Mouse (Mus musculus) kidney, embryonic 15.5 days (tissue): ENCODE measurements around the gene Il4ra. TPM values are rescaled to one million over a fixed set of nuclear protein-coding genes. Genes with fewer than 3 reads are reported as not detected.

Experiments
- ATAC-seq: fragments of 200-750 bp; cut with Nextera tagmentation; replicated peaks from 2 replicates; pipeline ENCODE4 v1.8.0; 2017; ENCODE audit warnings: moderate TSS enrichment; ENCODE audit not compliant: low FRiP score
- H3K27ac ChIP-seq: fragments of 300-500 bp; sonication (generic); 2 replicates; pipeline ENCODE4 v1.5.1; 2015; ENCODE audit warnings: mild to moderate bottlenecking, inconsistent platforms
- H3K27me3 ChIP-seq: fragments of 300-500 bp; sonication (generic); 2 replicates; pipeline ENCODE4 v1.6.1; 2015; ENCODE audit warnings: inconsistent platforms
- H3K36me3 ChIP-seq: fragments of 300-500 bp; sonication (generic); 2 replicates; pipeline ENCODE4 v1.6.1; 2015; ENCODE audit warnings: inconsistent platforms
- H3K4me1 ChIP-seq: fragments of 300-500 bp; sonication (generic); 2 replicates; pipeline ENCODE4 v1.6.1; 2015; ENCODE audit warnings: inconsistent platforms
- H3K4me2 ChIP-seq: fragments of 300-500 bp; sonication (generic); 2 replicates; pipeline ENCODE4 v1.6.1; 2015; ENCODE audit warnings: moderate library complexity, mild to moderate bottlenecking, inconsistent platforms
- H3K4me3 ChIP-seq: fragments of 300-500 bp; sonication (generic); replicated peaks from 2 replicates; pipeline ENCODE4 v1.5.1; 2015; ENCODE audit warnings: mild to moderate bottlenecking, inconsistent platforms
- H3K9ac ChIP-seq: fragments of 300-500 bp; sonication (generic); 2 replicates; pipeline ENCODE4 v1.6.1; 2015; ENCODE audit warnings: mild to moderate bottlenecking, inconsistent platforms
- H3K9me3 ChIP-seq: fragments of 300-500 bp; sonication (generic); replicated peaks from 2 replicates; pipeline ENCODE4 v1.6.1; 2016; ENCODE audit warnings: inconsistent platforms
- WGBS: fragments of 180-500 bp; shearing (Covaris S2); methylation state at CpG from one replicate; pipeline ENCODE4 v1.1.7; 2015; ENCODE audit warnings: mixed read lengths; 5-methylcytosine and 5-hydroxymethylcytosine counted together
- polyA plus RNA-seq: library from polyadenylated mRNA; unstranded; fragments of >200 nt; fragmentation: Nextera tagmentation; extraction: Ambion mirVana; gene quantifications from 2 replicates; pipeline ENCODE4 v1.2.1, GENCODE M21; 2015

Il4ra gene
- polyA plus RNA-seq, 1 experiment from 2014 or later, result 10.4 TPM

GRCm38 (mm10) chr7:125523051-125523450 is 28.9 kb upstream of the Il4ra start:
- Histone ChIP-seq H3K4me3 (no peak overlapping the region), H3K9ac (no peak overlapping the region), H3K27ac (no peak overlapping the region), H3K36me3 (no peaks in the 10 kb centered on the region), H3K27me3 (no peaks in the 10 kb centered on the region), H3K9me3 (no peaks in the 10 kb centered on the region), H3K4me1 (no peaks in the 10 kb centered on the region), H3K4me2 (no peak overlapping the region)
- ATAC-seq, result no peak
- 66% methylated on average over 3 of the region's 3 CpGs for WGBS

GRCm38 (mm10) chr7:125527186-125527585 is 24.7 kb upstream of the Il4ra start:
- no peaks in the 10 kb centered on the region for H3K36me3 ChIP-seq
- ATAC-seq, result no peak
- H3K27ac ChIP-seq, result no peak overlapping the region
- H3K4me1 ChIP-seq, result no peaks in the 10 kb centered on the region
- H3K9ac ChIP-seq, result no peak overlapping the region
- H3K4me2 ChIP-seq, result no peak overlapping the region
- H3K4me3 ChIP-seq, result no peak overlapping the region
- H3K27me3 ChIP-seq, result no peaks in the 10 kb centered on the region
- H3K9me3 ChIP-seq, result no peaks in the 10 kb centered on the region
- WGBS, result 87% methylated on average over 6 of the region's 6 CpGs

GRCm38 (mm10) chr7:125527901-125528580 is 23.9 kb upstream of the Il4ra start:
- Histone ChIP-seq H3K9ac (no peak overlapping the region), H3K9me3 (no peaks in the 10 kb centered on the region), H3K4me2 (no peak overlapping the region), H3K27ac (no peak overlapping the region), H3K4me3 (no peak overlapping the region), H3K36me3 (no peaks in the 10 kb centered on the region), H3K27me3 (no peaks in the 10 kb centered on the region), H3K4me1 (no peaks in the 10 kb centered on the region)
- no peak for ATAC-seq
- WGBS, result 85% methylated on average over 9 of the region's 9 CpGs

- Histone ChIP-seq H3K4me1 (no peaks in the 10 kb centered on the region), H3K4me2 (no peak overlapping the region), H3K27me3 (no peaks in the 10 kb centered on the region), H3K9ac (no peak overlapping the region), H3K36me3 (no peaks in the 10 kb centered on the region), H3K9me3 (0 out of 2 replicates have a peak, but pooled peaks cover 3% of the 10 kb centered on the region), H3K4me3 (no peak overlapping the region), H3K27ac (no peak overlapping the region)
- ATAC-seq, result no peak
- 83% methylated on average over 3 of the region's 3 CpGs for WGBS
Observed at GRCm38 (mm10) chr7:125539351-125539750, 12.6 kb upstream of the Il4ra start.

GRCm38 (mm10) chr7:125541026-125541425 is 10.9 kb upstream of the Il4ra start:
- Histone ChIP-seq H3K9ac (no peak overlapping the region), H3K27ac (no peak overlapping the region), H3K36me3 (no peaks in the 10 kb centered on the region), H3K4me2 (no peak overlapping the region), H3K4me1 (no peaks in the 10 kb centered on the region), H3K9me3 (no peaks in the 10 kb centered on the region), H3K27me3 (no peaks in the 10 kb centered on the region), H3K4me3 (no peak overlapping the region)
- no peak for ATAC-seq
- 77% methylated on average over 1 of the region's 1 CpGs for whole genome bisulfite sequencing

GRCm38 (mm10) chr7:125541821-125542220 is 10.1 kb upstream of the Il4ra start:
- 75% methylated on average over 2 of the region's 2 CpGs for WGBS
- H3K27me3 ChIP-seq, result no peaks in the 10 kb centered on the region
- H3K4me1 ChIP-seq, result no peaks in the 10 kb centered on the region
- H3K9me3 ChIP-seq, result no peaks in the 10 kb centered on the region
- ATAC-seq, result no peak
- no peak overlapping the region for H3K4me2 ChIP-seq
- H3K4me3 ChIP-seq, result no peak overlapping the region
- H3K36me3 ChIP-seq, result no peaks in the 10 kb centered on the region
- H3K9ac ChIP-seq, result no peak overlapping the region
- no peak overlapping the region for H3K27ac ChIP-seq

- Histone ChIP-seq H3K4me3 (no peak overlapping the region), H3K27me3 (no peaks in the 10 kb centered on the region), H3K9ac (no peak overlapping the region), H3K9me3 (no peaks in the 10 kb centered on the region), H3K27ac (no peak overlapping the region), H3K4me2 (no peak overlapping the region), H3K36me3 (no peaks in the 10 kb centered on the region), H3K4me1 (no peaks in the 10 kb centered on the region)
- WGBS, result 83% methylated on average over 11 of the region's 11 CpGs
- no peak for ATAC-seq
Observed at GRCm38 (mm10) chr7:125542335-125543050, 9.4 kb upstream of the Il4ra start.

GRCm38 (mm10) chr7:125543497-125543896 is 8.4 kb upstream of the Il4ra start:
- H3K4me2 ChIP-seq, result no peak overlapping the region
- H3K9ac ChIP-seq, result no peak overlapping the region
- H3K36me3 ChIP-seq, result no peaks in the 10 kb centered on the region
- no peaks in the 10 kb centered on the region for H3K9me3 ChIP-seq
- H3K4me1 ChIP-seq, result no peaks in the 10 kb centered on the region
- H3K4me3 ChIP-seq, result no peak overlapping the region
- no peak overlapping the region for H3K27ac ChIP-seq
- 55% methylated on average over 3 of the region's 3 CpGs for WGBS
- H3K27me3 ChIP-seq, result no peaks in the 10 kb centered on the region
- no peak for ATAC-seq

- no peaks in the 10 kb centered on the region for H3K4me1 ChIP-seq
- no peak overlapping the region for H3K4me3 ChIP-seq
- H3K36me3 ChIP-seq, result no peaks in the 10 kb centered on the region
- no peak for ATAC-seq
- H3K27me3 ChIP-seq, result no peaks in the 10 kb centered on the region; the same call in 1 of the 2 replicates
- WGBS, result 87% methylated on average over 7 of the region's 7 CpGs
- H3K9me3 ChIP-seq, result no peaks in the 10 kb centered on the region
- no peak overlapping the region for H3K27ac ChIP-seq
- H3K9ac ChIP-seq, result no peak overlapping the region
- no peak overlapping the region for H3K4me2 ChIP-seq
Observed at GRCm38 (mm10) chr7:125545331-125545730, 6.6 kb upstream of the Il4ra start.

- no peak overlapping the region for H3K4me2 ChIP-seq
- no peak overlapping the region for H3K9ac ChIP-seq
- H3K36me3 ChIP-seq, result no peaks in the 10 kb centered on the region
- WGBS, result 87% methylated on average over 6 of the region's 6 CpGs
- no peak overlapping the region for H3K27ac ChIP-seq
- H3K27me3 ChIP-seq, result peaks cover 8% of the 10 kb centered on the region; the same call in 1 of the 2 replicates
- ATAC-seq, result no peak
- H3K9me3 ChIP-seq, result no peaks in the 10 kb centered on the region
- no peak overlapping the region for H3K4me3 ChIP-seq
- peaks cover 8% of the 10 kb centered on the region for H3K4me1 ChIP-seq
Observed at GRCm38 (mm10) chr7:125546727-125547126, 5.2 kb upstream of the Il4ra start.

GRCm38 (mm10) chr7:125549916-125550315 is 2.0 kb upstream of the Il4ra start:
- H3K4me2 ChIP-seq, result no peak overlapping the region
- WGBS, result 82% methylated on average over 8 of the region's 8 CpGs
- no peak overlapping the region for H3K9ac ChIP-seq
- H3K9me3 ChIP-seq, result no peaks in the 10 kb centered on the region
- no peak overlapping the region for H3K27ac ChIP-seq
- no peak for ATAC-seq
- H3K36me3 ChIP-seq, result no peaks in the 10 kb centered on the region
- no peak overlapping the region for H3K4me3 ChIP-seq
- peaks cover 8% of the 10 kb centered on the region; the same call in 1 of the 2 replicates for H3K27me3 ChIP-seq
- peaks cover 26% of the 10 kb centered on the region for H3K4me1 ChIP-seq

- H3K36me3 ChIP-seq, result no peaks in the 10 kb centered on the region
- H3K27ac ChIP-seq, result peak overlapping the region; percentile 48
- no peak overlapping the region for H3K9ac ChIP-seq
- H3K27me3 ChIP-seq, result peaks cover 8% of the 10 kb centered on the region; the same call in 1 of the 2 replicates
- WGBS, result 72% methylated on average over 6 of the region's 6 CpGs
- H3K4me2 ChIP-seq, result no peak overlapping the region
- peaks cover 26% of the 10 kb centered on the region for H3K4me1 ChIP-seq
- no peaks in the 10 kb centered on the region for H3K9me3 ChIP-seq
- no peak for ATAC-seq
- H3K4me3 ChIP-seq, result no peak overlapping the region
Observed at GRCm38 (mm10) chr7:125550881-125551381, 989 bp upstream of the Il4ra start.
